Mouse (Mus musculus) kidney, postnatal 25 days (tissue): ENCODE measurements around the gene Apol9b.

ENCODE experiments used
- DNase-seq, 2 experiments: peaks; one replicate each; pipeline ENCODE4 v3.0.0; 2021; ENCODE audit warnings: mixed read lengths in 2 of 2

Apol9b gene

GRCm38 (mm10) chr15:77782449-77783014, 53.7 kb downstream of the Apol9b start:
- peak in 1 of 2 experiments; percentile 74 for DNase-seq

- no peak for DNase-seq
Observed at GRCm38 (mm10) chr15:77784039-77784824, 55.4 kb downstream of the Apol9b start.

DNA sequence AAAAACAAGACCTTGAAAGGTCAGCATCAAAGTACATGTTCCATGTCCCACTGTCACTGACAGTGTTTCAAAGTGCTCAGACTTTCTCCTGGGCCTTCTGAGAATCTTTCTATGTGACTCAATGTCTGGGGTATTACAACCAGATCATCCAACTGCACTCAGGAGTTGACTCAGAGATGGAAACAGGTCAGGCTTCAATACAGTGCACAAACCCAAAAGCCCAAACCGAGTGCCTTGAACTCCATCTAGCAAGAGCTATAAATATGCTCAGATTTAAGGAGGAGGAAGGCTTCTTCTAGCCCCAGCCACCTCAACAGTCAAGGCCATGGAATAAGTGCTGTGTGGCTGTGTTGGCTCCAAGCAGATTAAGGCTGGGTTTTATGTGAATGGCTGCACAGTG, 57.0 kb downstream of the Apol9b start:
- no peak for DNase-seq
